Mouse (Mus musculus): ENCODE results near the gene Ncapd2. TPM values are rescaled to one million over a fixed set of nuclear protein-coding genes. Genes with fewer than 3 reads are reported as not detected.

Gene Ncapd2
- total and polyA plus RNA-seq, 2 experiments from 2014 or later = 24.5 to 85.4 TPM

DNA sequence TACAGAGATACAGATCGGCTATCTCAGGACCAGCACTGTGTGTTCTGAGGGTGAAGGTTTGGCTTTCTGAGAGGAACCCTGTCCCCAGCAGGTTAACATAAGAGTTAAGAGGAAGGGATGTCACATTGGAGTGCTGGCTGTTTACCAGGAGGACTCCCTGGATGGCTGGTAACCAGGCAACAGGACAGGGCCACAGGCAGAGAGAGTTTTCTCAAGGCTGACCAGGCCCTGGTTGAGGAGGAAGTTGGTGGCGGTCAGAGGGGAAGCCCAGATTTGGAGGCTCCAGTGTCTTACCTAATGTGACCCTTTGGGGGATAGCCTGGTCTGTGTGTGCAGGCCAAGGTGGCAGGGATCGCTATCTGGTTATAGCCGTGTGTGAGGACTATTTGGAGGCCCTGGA, 44.7 kb downstream of the Ncapd2 start:
- no peaks in the 10 kb centered on the region for H3K27me3 ChIP-seq (ENCODE audit: control insufficient read depth, insufficient read depth, low read length)
- WGBS = 26% methylated on average over 4 of the region's 4 CpGs
- TF ChIP-seq CTCF (IDR thresholded peaks at IDR 0.05; ENCODE audit: low read depth) (no peak), EP300 (IDR thresholded peaks at IDR 0.05; ENCODE audit: low read depth) (no peak)
- peak overlapping the region; percentile 83; the same call in 1 of the 2 replicates for H3K4me3 ChIP-seq (ENCODE audit: low read depth, low read length)
- ATAC-seq (ENCODE audit: insufficient read depth, low read depth) (no peak), DNase-seq (ENCODE audit: low spot score) (no peak)
- H3K27ac ChIP-seq (ENCODE audit: low read depth) = peak overlapping the region; percentile 93
- peak overlapping the region; percentile 93 for H3K4me2 ChIP-seq (ENCODE audit: low read depth, low read length)
- peaks cover 43% of the 10 kb centered on the region for H3K4me1 ChIP-seq (ENCODE audit: control insufficient read depth, insufficient read depth)
- H3K9me3 ChIP-seq (replicated peaks; ENCODE audit: control insufficient read depth, low read length) = no peaks in the 10 kb centered on the region
- H3K36me3 ChIP-seq (replicated peaks; ENCODE audit: control insufficient read depth, insufficient read depth, low read length) = peaks cover 17% of the 10 kb centered on the region
- H3K9ac ChIP-seq (replicated peaks; ENCODE audit: low read depth, low read length) = peak overlapping the region; percentile 27; the same call in 1 of the 2 replicates

DNA sequence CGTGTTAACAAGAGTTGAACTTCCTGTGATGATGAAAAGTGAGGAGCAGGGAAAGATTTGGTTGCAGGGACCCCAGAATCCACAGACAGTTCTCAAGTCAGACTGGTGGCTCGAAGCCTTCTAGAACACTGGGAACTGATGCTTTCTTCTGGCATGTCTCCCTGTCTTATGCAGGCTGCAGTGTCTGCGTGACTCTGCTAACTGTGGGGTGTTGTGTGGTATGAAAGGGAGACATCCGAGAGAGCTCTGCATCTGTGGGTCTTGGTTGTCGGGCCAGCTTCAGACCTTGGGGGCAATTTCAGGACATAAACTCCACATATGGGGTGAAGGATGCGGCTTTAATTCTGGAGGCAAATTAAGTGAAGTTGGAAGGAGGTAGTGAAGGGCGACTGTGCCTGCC, 45.4 kb downstream of the Ncapd2 start:
- Histone ChIP-seq H3K4me1 (ENCODE audit: control insufficient read depth, insufficient read depth) (peaks cover 43% of the 10 kb centered on the region), H3K9ac (replicated peaks; ENCODE audit: low read depth, low read length) (peak overlapping the region; percentile 77; the same call in 1 of the 2 replicates), H3K4me2 (ENCODE audit: low read depth, low read length) (peak overlapping the region; percentile 93), H3K9me3 (replicated peaks; ENCODE audit: control insufficient read depth, low read length) (no peaks in the 10 kb centered on the region), H3K36me3 (replicated peaks; ENCODE audit: control insufficient read depth, insufficient read depth, low read length) (peaks cover 17% of the 10 kb centered on the region), H3K4me3 (ENCODE audit: low read depth, low read length) (peak overlapping the region; percentile 83), H3K27me3 (ENCODE audit: control insufficient read depth, insufficient read depth, low read length) (no peaks in the 10 kb centered on the region), H3K27ac (ENCODE audit: low read depth) (peak overlapping the region; percentile 93)
- 36% methylated on average over 7 of the region's 7 CpGs for WGBS
- no peak for ATAC-seq (ENCODE audit: insufficient read depth, low read depth)
- TF ChIP-seq EP300 (IDR thresholded peaks at IDR 0.05; ENCODE audit: low read depth) (no peak), CTCF (IDR thresholded peaks at IDR 0.05; ENCODE audit: low read depth) (no peak)
- DNase-seq (ENCODE audit: low spot score) = no peak

DNA sequence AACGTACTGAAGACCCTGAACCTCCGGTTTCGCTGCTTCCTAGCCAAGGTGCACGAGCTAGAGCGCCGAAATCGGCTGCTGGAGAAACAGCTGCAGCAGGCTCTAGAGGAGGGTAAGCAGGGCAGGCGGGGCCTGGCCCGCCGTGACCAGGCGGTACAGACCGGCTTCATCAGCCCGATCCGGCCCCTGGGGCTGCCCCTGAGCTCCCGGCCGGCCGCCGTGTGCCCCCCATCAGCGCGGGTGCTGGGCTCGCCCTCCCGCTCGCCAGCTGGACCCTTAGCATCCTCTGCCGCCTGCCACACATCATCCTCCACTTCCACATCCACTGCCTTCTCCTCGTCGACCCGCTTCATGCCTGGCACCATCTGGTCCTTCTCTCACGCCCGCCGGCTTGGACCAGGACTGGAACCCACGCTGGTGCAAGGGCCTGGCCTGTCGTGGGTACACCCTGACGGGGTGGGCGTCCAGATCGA, 46.0 kb downstream of the Ncapd2 start:
- H3K9me3 ChIP-seq (replicated peaks; ENCODE audit: control insufficient read depth, low read length) = no peaks in the 10 kb centered on the region
- peaks cover 43% of the 10 kb centered on the region for H3K4me1 ChIP-seq (ENCODE audit: control insufficient read depth, insufficient read depth)
- H3K27ac ChIP-seq (ENCODE audit: low read depth) = peak overlapping the region; percentile 93
- peak overlapping the region; percentile 77 for H3K9ac ChIP-seq (replicated peaks; ENCODE audit: low read depth, low read length)
- TF ChIP-seq EP300 (IDR thresholded peaks at IDR 0.05; ENCODE audit: low read depth) (no peak), CTCF (IDR thresholded peaks at IDR 0.05; ENCODE audit: low read depth) (no peak)
- ATAC-seq (ENCODE audit: insufficient read depth, low read depth) (peak; percentile 24), DNase-seq (ENCODE audit: low spot score) (no peak)
- peak overlapping the region; percentile 93 for H3K4me2 ChIP-seq (ENCODE audit: low read depth, low read length)
- no peaks in the 10 kb centered on the region for H3K27me3 ChIP-seq (ENCODE audit: control insufficient read depth, insufficient read depth, low read length)
- H3K4me3 ChIP-seq (ENCODE audit: low read depth, low read length) = peak overlapping the region; percentile 83
- H3K36me3 ChIP-seq (replicated peaks; ENCODE audit: control insufficient read depth, insufficient read depth, low read length) = peaks cover 23% of the 10 kb centered on the region
- under 1% methylated on average over 32 of the region's 35 CpGs for WGBS

DNA sequence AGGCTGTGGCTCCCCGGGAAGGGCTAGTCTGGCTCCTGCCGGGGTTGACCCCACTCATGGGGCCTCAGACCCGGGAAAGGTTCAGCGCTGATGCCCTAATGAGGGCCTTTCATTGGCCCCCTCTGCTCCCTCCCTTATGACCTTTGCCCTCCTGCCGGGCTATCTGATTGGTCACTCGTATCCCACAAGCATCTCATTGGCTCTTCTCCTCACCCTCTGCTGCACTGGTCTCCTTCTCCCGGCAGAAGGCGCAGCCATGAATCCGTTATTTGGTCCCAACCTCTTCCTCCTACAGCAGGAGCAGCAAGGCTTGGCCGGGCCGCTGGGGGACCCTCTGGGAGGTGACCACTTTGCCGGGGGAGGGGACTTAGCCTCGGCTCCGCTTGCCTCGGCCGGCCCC, 46.5 kb downstream of the Ncapd2 start, which contains the start of gene Iffo1:
TSS of gene Iffo1 (plus strand) at position 241 of the 400 bp plus-strand sequence.
- H3K27ac ChIP-seq (ENCODE audit: low read depth) = peak within 1 kb of the TSS; percentile 93
- DNase-seq (ENCODE audit: low spot score) = peak; percentile 96
- peak within 1 kb of the TSS; percentile 93 for H3K4me2 ChIP-seq (ENCODE audit: low read depth, low read length)
- H3K4me1 ChIP-seq (ENCODE audit: control insufficient read depth, insufficient read depth) = peaks cover 43% of the 10 kb centered on the region
- peaks cover 28% of the 10 kb centered on the region for H3K36me3 ChIP-seq (replicated peaks; ENCODE audit: control insufficient read depth, insufficient read depth, low read length)
- peak within 1 kb of the TSS; percentile 83 for H3K4me3 ChIP-seq (ENCODE audit: low read depth, low read length)
- TF ChIP-seq EP300 (IDR thresholded peaks at IDR 0.05; ENCODE audit: low read depth) (no peak), CTCF (IDR thresholded peaks at IDR 0.05; ENCODE audit: low read depth) (peak; percentile 58)
- peak within 1 kb of the TSS; percentile 77 for H3K9ac ChIP-seq (replicated peaks; ENCODE audit: low read depth, low read length)
- WGBS = under 1% methylated on average over 16 of the region's 16 CpGs
- H3K9me3 ChIP-seq (replicated peaks; ENCODE audit: control insufficient read depth, low read length) = no peaks in the 10 kb centered on the region
- ATAC-seq (ENCODE audit: insufficient read depth, low read depth) = peak; percentile 86
- H3K27me3 ChIP-seq (ENCODE audit: control insufficient read depth, insufficient read depth, low read length) = no peaks in the 10 kb centered on the region

DNA sequence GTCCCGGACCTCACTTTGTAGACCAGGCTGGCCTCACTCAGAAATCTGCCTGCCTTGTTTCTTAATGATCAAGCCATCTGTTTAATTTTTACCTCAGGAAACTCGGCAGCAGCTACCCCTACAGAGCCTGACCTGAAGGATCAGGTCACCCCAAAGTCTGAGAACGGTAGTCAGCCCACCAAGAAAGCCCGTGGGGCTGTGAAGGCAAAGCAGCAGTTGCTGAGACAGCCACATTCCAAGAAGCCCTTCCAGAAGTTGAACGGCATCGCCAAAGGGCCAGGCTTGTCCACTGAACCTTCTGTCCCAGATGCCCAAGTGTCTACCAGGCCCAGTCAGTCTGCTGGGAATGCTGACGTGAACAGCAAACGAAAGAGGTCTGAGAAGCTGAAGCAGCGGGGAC, 47.6 kb downstream of the Ncapd2 start:
- Histone ChIP-seq H3K4me2 (ENCODE audit: low read depth, low read length) (no peak overlapping the region), H3K4me1 (ENCODE audit: control insufficient read depth, insufficient read depth) (peaks cover 33% of the 10 kb centered on the region), H3K36me3 (replicated peaks; ENCODE audit: control insufficient read depth, insufficient read depth, low read length) (peaks cover 39% of the 10 kb centered on the region), H3K4me3 (ENCODE audit: low read depth, low read length) (no peak overlapping the region), H3K9me3 (replicated peaks; ENCODE audit: control insufficient read depth, low read length) (no peaks in the 10 kb centered on the region), H3K9ac (replicated peaks; ENCODE audit: low read depth, low read length) (no peak overlapping the region), H3K27ac (ENCODE audit: low read depth) (no peak overlapping the region), H3K27me3 (ENCODE audit: control insufficient read depth, insufficient read depth, low read length) (no peaks in the 10 kb centered on the region)
- DNase-seq (ENCODE audit: low spot score) (no peak), ATAC-seq (ENCODE audit: insufficient read depth, low read depth) (no peak)
- WGBS = 75% methylated on average over 9 of the region's 9 CpGs
- no peak for TF ChIP-seq EP300 (IDR thresholded peaks at IDR 0.05; ENCODE audit: low read depth)
- no peak for TF ChIP-seq CTCF (IDR thresholded peaks at IDR 0.05; ENCODE audit: low read depth)

DNA sequence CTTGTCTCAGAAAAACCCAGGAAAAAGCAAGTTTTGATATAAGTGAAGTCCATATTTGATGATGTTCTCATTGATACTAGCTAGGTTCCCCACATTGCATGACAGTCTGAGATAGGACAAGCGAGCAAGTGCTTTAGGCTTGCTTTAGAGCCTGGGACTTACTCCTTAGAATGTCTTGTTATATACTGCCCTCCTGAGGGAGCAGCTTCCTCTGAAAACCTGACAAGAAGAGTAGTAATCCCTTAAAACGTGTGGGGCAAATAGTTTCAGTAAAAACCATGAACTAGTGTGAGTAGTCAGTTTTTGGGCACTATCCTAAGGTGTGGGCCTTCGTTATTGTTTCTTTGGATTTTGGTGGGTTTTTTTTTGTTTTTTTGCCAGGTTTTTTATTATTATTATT, 48.4 kb downstream of the Ncapd2 start:
- no peaks in the 10 kb centered on the region for H3K9me3 ChIP-seq (replicated peaks; ENCODE audit: control insufficient read depth, low read length)
- ATAC-seq (ENCODE audit: insufficient read depth, low read depth) (no peak), DNase-seq (ENCODE audit: low spot score) (no peak)
- no peak overlapping the region for H3K4me2 ChIP-seq (ENCODE audit: low read depth, low read length)
- peaks cover 47% of the 10 kb centered on the region for H3K36me3 ChIP-seq (replicated peaks; ENCODE audit: control insufficient read depth, insufficient read depth, low read length)
- H3K9ac ChIP-seq (replicated peaks; ENCODE audit: low read depth, low read length) = no peak overlapping the region
- TF ChIP-seq EP300 (IDR thresholded peaks at IDR 0.05; ENCODE audit: low read depth) = no peak
- TF ChIP-seq CTCF (IDR thresholded peaks at IDR 0.05; ENCODE audit: low read depth) = no peak
- 70% methylated on average over 3 of the region's 3 CpGs for WGBS
- H3K27ac ChIP-seq (ENCODE audit: low read depth) = no peak overlapping the region
- no peaks in the 10 kb centered on the region for H3K27me3 ChIP-seq (ENCODE audit: control insufficient read depth, insufficient read depth, low read length)
- peaks cover 25% of the 10 kb centered on the region for H3K4me1 ChIP-seq (ENCODE audit: control insufficient read depth, insufficient read depth)
- no peak overlapping the region for H3K4me3 ChIP-seq (ENCODE audit: low read depth, low read length)

Data from heart, postnatal 0 days (tissue).